Mouse (Mus musculus) heart, postnatal 0 days (tissue): ENCODE results near the gene Wdr5. TPM values are rescaled to one million over a fixed set of nuclear protein-coding genes. Genes with fewer than 3 reads are reported as not detected.
A peak's percentile ranks its signal among the peaks of the same experiment; 100 is the strongest.

Experiments
- ATAC-seq: fragments of 200-750 bp; cut with Nextera tagmentation; 2 replicates; pipeline ENCODE4 v1.8.0; 2017; ENCODE audit warnings: low read depth, moderate number of reproducible peaks, moderate library complexity; ENCODE audit not compliant: insufficient read depth
- DNase-seq: peaks from one replicate; pipeline ENCODE4 v3.0.0-alpha.2; 2016; ENCODE audit warnings: low spot score
- H3K27ac ChIP-seq: fragments of 300-500 bp; sonication (generic); 2 replicates; pipeline ENCODE4 v1.5.1; 2014; ENCODE audit warnings: low read depth, mild to moderate bottlenecking
- H3K27me3 ChIP-seq: fragments of 300-500 bp; sonication (generic); 2 replicates; pipeline ENCODE4 v1.6.1; 2014; ENCODE audit warnings: low read length, mixed read lengths; ENCODE audit not compliant: control insufficient read depth, insufficient read depth
- H3K36me3 ChIP-seq: fragments of 300-500 bp; sonication (generic); replicated peaks from 2 replicates; pipeline ENCODE4 v1.6.1; 2014; ENCODE audit warnings: low read length, mixed read lengths; ENCODE audit not compliant: control insufficient read depth, insufficient read depth
- H3K4me1 ChIP-seq: fragments of 300-500 bp; sonication (generic); 2 replicates; pipeline ENCODE4 v1.6.1; 2014; ENCODE audit warnings: antibody characterized with exemption; ENCODE audit not compliant: control insufficient read depth, insufficient read depth
- H3K4me2 ChIP-seq: fragments of 300-500 bp; sonication (generic); 2 replicates; pipeline ENCODE4 v1.6.1; 2014; ENCODE audit warnings: low read depth, mild to moderate bottlenecking, low read length, moderate library complexity
- H3K4me3 ChIP-seq: fragments of 300-500 bp; sonication (generic); 2 replicates; pipeline ENCODE4 v1.5.1; 2014; ENCODE audit warnings: low read depth, low read length
- H3K9ac ChIP-seq: fragments of 300-500 bp; sonication (generic); replicated peaks from 2 replicates; pipeline ENCODE4 v1.6.1; 2014; ENCODE audit warnings: low read depth, low read length, mixed read lengths
- H3K9me3 ChIP-seq: fragments of 300-500 bp; sonication (generic); replicated peaks from 2 replicates; pipeline ENCODE4 v1.6.1; 2016; ENCODE audit warnings: low read length; ENCODE audit not compliant: control insufficient read depth
- CTCF ChIP-seq: IDR thresholded peaks from 2 replicates; pipeline ENCODE4 v1.5.1; 2016; ENCODE audit warnings: antibody characterized with exemption, control low read depth, low read depth
- EP300 ChIP-seq: IDR thresholded peaks from 2 replicates; pipeline ENCODE4 v1.6.1; 2016; ENCODE audit warnings: antibody characterized with exemption, low read depth
- WGBS: fragments of 180-500 bp; shearing (Covaris S2); extraction: QIAGEN DNeasy Blood & Tissue Kit; methylation state at CpG from one replicate; pipeline ENCODE4 v1.1.7; 2014; 5-methylcytosine and 5-hydroxymethylcytosine counted together
- polyA plus RNA-seq: library from polyadenylated mRNA; unstranded; fragments of >200 nt; fragmentation: Nextera tagmentation; extraction: Ambion mirVana; gene quantifications from 2 replicates; pipeline ENCODE4 v1.2.1, GENCODE M21; 2015
- total RNA-seq: library from RNA; depleted of rRNA; stranded (reverse); fragments of >200 nt; gene quantifications from 2 replicates; pipeline ENCODE4 v1.2.3, GENCODE M21; 2014; ENCODE audit warnings: low replicate concordance

The Wdr5 gene
- total and polyA plus RNA-seq, 2 experiments from 2014 or later: 17.8 to 21.8 TPM

GRCm38 (mm10) chr2:27473061-27473765 lies 41.7 kb upstream of the Wdr5 start:
- DNase-seq: peak; percentile 11
- H3K9me3 ChIP-seq: no peaks in the 10 kb centered on the region
- H3K27ac ChIP-seq: peak overlapping the region; percentile 32; the same call in 1 of the 2 replicates
- H3K4me3 ChIP-seq: peak overlapping the region; percentile 95
- H3K9ac ChIP-seq: peak overlapping the region; percentile 90; the same call in 1 of the 2 replicates
- no peak for TF ChIP-seq CTCF
- TF ChIP-seq EP300: no peak
- peak overlapping the region; percentile 88 for H3K4me2 ChIP-seq
- peaks cover 50% of the 10 kb centered on the region for H3K4me1 ChIP-seq
- 27% methylated on average over 7 of the region's 7 CpGs for WGBS
- H3K27me3 ChIP-seq: no peaks in the 10 kb centered on the region
- no peaks in the 10 kb centered on the region for H3K36me3 ChIP-seq
- ATAC-seq: no peak

- no peak for ATAC-seq
- Histone ChIP-seq H3K9me3 (no peaks in the 10 kb centered on the region), H3K4me3 (peak overlapping the region; percentile 95), H3K4me1 (peaks cover 50% of the 10 kb centered on the region), H3K9ac (peak overlapping the region; percentile 90), H3K4me2 (peak overlapping the region; percentile 88), H3K36me3 (no peaks in the 10 kb centered on the region), H3K27ac (peak overlapping the region; percentile 96; the same call in 1 of the 2 replicates), H3K27me3 (no peaks in the 10 kb centered on the region)
- 22% methylated on average over 4 of the region's 4 CpGs for WGBS
- DNase-seq: no peak
- TF ChIP-seq EP300: no peak
- TF ChIP-seq CTCF: no peak
Observed at GRCm38 (mm10) chr2:27473911-27474310, 41.0 kb upstream of the Wdr5 start.

GRCm38 (mm10) chr2:27474621-27475484 lies 40.1 kb upstream of the Wdr5 start:
- DNase-seq (peak; percentile 27), ATAC-seq (peak; percentile 22)
- WGBS: under 1% methylated on average over 79 of the region's 84 CpGs
- peak overlapping the region; percentile 90 for H3K9ac ChIP-seq
- H3K4me1 ChIP-seq: peaks cover 49% of the 10 kb centered on the region
- peak overlapping the region; percentile 95 for H3K4me3 ChIP-seq
- H3K27me3 ChIP-seq: no peaks in the 10 kb centered on the region
- peak overlapping the region; percentile 88 for H3K4me2 ChIP-seq
- H3K9me3 ChIP-seq: no peaks in the 10 kb centered on the region
- peak overlapping the region; percentile 96 for H3K27ac ChIP-seq
- H3K36me3 ChIP-seq: no peaks in the 10 kb centered on the region
- TF ChIP-seq EP300 (no peak), CTCF (no peak)

DNA sequence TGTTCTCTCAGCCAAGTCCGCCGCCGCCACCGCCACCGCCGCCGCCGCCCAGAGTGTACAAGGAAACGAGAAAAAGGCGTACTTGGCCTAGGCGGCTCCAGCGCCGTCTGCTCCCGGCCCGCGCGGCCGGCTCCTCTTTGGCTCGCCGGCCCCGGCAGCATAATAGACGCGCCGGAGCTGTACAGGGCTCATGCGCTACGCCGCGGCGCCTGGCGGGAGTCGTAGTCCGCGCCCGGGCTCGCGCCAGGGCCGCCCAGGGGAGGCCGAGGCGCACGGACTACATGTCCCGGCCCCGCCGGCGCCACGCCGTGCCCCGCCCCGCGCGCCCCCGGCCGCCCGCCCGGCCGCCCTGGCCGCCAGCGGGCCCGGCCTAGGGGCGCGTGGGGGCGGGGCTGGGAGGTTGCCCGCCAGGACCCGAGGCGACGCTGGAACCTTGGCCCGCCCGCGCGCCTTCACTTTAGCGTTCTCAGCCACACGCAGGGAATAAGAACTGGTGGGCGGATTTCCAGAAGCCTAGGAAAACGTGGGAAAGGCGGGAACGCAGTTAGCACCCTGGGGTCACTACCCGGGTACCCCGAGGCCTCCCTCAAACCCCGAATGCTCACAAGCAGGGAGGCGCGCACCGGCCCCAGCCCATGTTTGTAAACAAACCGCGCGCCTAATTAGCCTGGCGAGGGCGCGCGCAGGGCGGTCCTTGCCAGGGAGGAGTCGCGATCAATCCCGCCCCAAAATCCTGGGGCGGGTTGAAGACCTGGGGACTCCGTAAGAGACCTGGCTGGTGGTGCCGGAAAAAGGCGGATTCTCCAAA lies 39.3 kb upstream of the Wdr5 start:
- peak overlapping the region; percentile 95 for H3K4me3 ChIP-seq
- peaks cover 42% of the 10 kb centered on the region for H3K4me1 ChIP-seq
- H3K27ac ChIP-seq: peak overlapping the region; percentile 96
- ATAC-seq (peak; percentile 97), DNase-seq (peak; percentile 94)
- under 1% methylated on average over 65 of the region's 96 CpGs for WGBS
- no peaks in the 10 kb centered on the region for H3K27me3 ChIP-seq
- TF ChIP-seq EP300: peak; percentile 63; the same call in 1 of the 2 replicates
- no peak for TF ChIP-seq CTCF
- H3K4me2 ChIP-seq: peak overlapping the region; percentile 88
- no peaks in the 10 kb centered on the region for H3K36me3 ChIP-seq
- H3K9me3 ChIP-seq: no peaks in the 10 kb centered on the region
- H3K9ac ChIP-seq: peak overlapping the region; percentile 90
